Mouse (Mus musculus): ENCODE results near the gene Ern1. TPM values are rescaled to one million over a fixed set of nuclear protein-coding genes. Genes with fewer than 3 reads are reported as not detected.
"Not testable (repeated sequence)": the region's sequence is repeated elsewhere in the genome, so short reads cannot be mapped to it uniquely, and the experiment has no call there.

Gene Ern1
- total RNA-seq, 2 experiments from 2014 or later, result 8.7 to 9.8 TPM

DNA sequence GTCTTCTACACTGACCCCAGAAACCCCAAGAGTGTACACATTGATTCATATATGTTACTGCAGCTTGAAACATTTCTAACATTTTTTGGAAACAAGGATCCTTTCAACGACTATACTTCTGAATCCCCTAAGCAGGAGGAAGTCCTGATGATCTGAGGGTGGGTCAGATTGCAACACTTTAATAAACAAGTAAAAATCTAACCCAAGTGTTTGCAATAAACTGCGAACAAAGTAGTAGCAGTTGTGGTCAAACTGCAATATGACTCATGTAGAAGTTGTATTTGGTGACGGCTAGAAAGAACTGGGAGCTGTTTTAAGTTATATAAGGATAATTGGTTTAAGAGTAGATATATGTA is 7.1 kb downstream of the Ern1 start:
- DNase-seq, result no peak

DNA sequence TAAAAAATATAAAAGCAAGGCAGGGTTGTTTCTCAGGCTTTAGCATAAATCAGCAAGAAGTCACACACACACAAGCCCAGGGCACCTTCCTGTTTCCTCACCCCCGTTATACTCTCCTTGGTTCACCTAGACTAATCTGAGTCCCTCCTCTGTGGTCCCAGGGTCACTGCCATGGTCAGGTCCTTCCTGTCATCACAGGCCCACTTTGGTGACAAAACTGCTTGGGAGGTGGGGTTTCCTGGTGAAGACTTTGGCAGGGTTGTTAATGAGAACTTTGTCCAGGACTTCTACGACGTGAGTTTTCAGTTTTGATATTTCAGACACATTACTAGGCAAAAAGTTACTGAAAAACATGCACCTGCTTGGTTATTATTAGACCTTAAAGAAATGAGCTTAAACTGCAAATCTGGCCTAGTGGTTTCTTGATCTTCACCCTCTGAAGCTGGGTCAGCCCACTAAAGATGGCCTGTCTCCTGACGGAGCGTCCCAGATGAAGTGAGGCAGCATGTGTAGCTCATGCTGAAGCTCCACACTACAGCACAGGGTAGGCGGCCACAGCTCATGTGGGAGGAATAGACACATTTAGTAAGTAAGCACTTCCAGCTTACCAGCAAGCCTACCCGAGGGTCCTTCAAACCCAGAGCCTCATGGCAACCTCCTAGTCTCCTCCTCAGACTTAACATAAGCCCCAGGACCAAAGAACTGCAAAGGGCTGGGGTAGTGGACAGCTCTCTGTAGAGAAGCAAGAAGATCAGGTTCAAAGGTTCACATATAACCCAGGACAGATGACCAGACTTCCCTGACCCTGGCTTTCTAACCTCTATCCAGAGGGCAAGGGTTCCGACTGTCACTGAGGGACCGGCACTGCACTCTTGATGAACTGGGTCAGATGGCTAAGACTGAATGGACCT is 7.8 kb downstream of the Ern1 start:
- DNase-seq, result no peak

DNA sequence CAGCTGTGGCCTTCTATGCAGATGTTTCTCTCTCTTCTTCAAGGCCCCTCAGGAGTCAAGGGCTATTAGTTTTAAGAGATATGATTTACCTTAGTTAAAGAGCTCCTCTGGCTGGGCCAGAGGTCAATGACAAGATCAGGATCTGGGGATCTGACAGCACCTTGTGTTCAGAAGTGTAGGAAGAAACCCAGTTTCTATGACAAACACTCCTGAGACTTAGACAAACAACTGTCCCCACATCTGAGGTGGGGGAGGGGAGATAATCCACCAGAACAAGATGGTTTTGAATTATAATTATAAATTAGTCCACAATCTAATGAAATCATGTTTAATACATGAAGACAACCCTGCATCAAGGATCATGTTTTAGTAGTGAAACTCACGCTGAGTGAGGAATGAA is 8.9 kb downstream of the Ern1 start:
- no peak for DNase-seq

DNA sequence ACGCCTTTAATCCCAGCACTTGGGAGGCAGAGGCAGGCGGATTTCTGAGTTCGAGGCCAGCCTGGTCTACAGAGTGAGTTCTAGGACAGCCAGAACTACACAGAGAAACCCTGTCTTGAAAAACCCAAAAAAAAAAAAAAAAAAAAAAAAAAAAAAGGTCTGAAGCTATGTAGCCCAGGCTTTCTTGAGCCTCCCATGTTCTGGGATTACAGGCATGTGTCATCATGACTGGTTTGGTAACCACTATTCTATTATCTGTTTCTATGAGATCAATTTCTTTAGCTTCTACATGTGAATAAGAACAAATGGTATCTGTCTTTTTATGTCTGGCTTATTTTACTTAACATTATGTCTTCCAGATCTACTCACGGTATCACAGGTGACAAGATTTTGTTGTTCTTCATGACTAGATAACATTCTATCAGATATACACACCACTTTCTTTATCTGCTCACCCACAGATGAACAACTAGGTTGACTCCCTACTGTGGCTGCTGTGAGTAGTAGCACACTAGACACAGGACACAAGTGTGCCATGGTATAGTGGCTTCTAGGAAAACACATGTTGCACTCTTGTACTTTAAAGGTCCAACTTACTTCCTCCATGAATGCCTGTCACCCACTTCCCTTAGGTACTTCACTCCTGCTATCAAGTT is 10.0 kb downstream of the Ern1 start:
- no peak for DNase-seq

DNA sequence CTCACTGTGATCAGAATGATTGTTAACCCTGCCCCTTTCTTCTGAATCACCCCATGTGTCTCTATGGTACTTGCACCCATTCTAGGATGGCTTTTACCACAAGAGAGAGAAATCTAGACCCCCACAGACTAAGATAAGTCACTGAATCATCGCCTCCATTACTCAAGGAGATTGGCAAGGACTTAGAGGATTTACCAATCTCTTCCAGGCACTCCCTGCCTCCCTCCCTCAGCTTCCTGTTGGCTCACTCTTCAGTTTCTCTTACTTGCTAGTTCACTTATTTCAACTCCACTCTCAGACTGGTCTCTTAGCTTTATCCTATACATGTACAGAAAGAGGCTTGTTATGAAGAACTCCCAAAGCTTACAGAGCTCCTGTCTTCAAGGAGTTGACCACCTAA is 12.3 kb downstream of the Ern1 start:
- no peak for DNase-seq

DNA sequence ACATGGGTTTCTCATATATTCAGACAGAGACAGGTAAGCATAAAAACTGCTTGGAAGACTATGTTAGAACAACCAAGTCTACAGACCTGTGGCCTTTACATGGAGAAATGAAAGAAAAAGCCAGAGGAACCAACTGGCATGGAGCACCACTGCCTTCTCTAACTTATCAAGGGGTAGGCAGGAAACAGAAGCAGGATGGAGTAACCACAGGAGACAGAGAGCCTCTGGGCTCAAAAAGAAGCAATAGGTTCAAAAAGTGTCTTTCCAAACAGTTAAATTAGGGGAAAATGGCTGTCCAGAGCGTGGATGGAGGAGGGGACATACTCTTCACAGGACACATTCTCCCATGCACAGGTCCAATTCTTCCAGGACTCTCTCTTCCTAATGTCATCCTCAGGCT is 16.0 kb downstream of the Ern1 start:
- no peak for DNase-seq

DNA sequence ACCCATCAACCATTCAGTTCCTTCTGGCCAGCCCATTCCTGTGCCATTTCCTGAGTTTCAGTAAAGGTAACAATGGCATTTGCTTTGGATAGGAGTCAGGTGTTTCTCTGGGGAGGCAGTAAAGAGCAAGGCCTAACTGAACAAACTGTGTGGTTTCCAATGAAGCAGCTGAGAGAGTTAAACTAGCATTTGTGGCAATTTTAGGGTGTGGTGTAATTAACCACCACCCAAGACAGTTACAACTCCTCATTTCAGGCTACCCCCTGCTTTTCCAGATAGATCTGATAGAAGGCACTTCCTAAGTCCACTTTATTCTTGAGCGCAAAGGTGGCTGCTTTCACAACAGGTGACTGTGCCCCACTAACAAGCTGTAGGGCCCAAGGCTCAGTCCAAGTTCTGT is 19.1 kb downstream of the Ern1 start:
- DNase-seq, result no peak

DNA sequence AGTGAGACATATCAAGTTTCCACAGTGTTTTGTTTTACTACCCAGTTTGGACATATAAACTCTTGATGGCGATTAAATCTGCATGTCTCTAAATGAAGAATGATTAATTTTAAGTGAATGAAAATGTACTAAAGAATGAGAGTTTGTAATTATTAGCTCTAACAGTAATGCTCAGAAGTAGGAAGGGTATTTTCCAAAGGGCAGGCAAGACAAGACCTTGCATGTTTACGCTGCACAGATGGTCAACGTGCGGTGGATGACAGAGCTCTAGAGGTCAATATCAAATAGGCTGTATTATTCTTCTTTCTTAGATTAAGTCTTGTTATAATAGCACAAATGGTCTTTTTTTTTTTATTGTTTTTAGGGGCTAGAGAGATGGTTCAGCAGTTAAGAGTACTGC is 21.7 kb downstream of the Ern1 start:
- DNase-seq, result no peak

DNA sequence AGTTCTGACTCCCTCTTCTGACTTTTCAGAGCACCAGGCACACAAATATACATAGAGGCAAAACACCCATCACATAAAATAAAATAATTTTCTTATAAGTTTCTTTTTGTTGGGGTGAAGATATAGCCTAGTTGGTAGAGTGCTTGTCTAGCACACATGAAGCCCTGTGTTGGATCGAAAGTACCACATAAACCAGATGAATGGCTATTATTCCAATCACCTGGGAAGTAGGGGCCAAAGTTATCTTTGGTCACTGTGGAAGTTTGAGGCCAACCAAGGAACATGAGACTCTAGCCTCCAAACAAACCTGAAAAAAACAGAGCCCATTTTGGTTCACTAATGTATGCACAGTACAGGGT is 22.1 kb downstream of the Ern1 start:
- DNase-seq, result no peak

DNA sequence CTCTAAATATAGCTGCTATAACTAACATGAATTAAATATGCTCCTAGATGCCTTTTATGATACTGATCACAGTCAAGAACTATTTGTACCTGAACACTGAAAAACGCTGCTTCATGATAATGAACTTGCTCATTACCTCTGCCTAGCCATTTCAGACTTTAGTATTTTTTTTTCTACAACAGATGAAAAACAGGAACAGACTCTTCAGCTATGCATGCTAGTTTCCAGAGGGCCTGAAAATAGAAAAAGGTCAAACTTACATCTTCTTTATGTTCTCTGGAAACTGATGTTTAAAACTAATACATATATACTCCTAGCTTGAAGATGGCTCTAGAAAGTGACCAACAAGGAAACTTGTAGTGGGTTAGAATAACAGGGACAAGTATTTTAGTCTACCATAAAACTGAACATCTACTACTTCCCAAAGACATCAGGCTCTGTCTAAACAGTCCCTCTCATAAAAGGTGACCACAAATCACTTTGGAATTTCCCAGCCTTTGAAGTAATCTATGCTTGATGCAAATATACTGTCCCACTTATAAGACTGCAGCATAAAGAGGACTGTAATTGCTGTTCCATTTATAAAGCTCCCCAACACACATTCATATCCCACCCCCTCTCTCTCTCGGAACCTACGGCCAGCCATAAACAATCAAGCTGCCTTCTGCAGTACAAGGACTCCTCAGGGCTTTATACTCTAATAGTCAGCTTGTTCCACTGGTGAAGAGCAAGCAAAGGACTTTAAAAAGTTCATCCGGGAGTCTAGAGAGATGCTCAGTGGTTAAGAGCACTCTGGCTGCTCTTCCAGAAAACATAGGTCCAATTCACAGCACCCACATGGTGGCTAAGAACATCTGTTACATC is 22.7 kb downstream of the Ern1 start:
- no peak for DNase-seq

DNA sequence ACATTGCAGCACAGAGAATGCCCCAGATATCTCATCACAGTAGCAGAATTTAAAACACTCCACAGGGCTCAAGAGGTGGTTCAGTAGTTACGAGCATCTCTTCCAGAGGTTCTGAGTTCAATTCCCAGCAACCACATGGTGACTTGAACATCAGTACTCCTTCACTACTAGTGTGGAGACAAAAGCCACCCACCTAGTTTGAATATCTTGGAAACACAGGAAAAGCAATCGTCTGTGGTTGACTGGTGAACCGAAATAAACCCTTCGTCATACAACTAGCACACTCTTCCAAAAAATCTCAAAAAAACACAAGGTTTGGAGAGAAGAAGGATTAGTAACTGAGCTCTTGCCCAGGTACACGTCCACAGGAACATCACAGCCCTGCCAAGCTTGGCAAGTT is 23.8 kb downstream of the Ern1 start:
- DNase-seq, result no peak

DNA sequence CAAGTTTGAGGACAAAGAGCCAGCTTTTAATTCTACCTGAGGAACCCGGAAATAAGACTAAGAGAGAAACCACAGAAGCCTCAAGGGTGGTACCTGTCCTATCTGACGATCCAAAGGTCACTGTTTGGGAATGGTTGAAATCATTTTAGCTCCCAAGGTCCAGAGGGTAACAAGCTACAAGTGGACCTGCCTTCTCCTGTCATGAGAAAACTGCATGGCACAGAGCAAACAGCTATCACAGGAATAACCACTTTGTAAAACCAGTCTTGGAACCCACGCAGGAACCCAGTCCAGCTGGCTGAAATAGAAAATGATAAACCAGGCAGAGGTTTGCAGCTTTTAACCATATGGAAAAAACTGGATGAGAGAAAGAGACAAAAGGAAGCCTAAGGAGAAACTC is 25.3 kb downstream of the Ern1 start:
- DNase-seq, result no peak

DNA sequence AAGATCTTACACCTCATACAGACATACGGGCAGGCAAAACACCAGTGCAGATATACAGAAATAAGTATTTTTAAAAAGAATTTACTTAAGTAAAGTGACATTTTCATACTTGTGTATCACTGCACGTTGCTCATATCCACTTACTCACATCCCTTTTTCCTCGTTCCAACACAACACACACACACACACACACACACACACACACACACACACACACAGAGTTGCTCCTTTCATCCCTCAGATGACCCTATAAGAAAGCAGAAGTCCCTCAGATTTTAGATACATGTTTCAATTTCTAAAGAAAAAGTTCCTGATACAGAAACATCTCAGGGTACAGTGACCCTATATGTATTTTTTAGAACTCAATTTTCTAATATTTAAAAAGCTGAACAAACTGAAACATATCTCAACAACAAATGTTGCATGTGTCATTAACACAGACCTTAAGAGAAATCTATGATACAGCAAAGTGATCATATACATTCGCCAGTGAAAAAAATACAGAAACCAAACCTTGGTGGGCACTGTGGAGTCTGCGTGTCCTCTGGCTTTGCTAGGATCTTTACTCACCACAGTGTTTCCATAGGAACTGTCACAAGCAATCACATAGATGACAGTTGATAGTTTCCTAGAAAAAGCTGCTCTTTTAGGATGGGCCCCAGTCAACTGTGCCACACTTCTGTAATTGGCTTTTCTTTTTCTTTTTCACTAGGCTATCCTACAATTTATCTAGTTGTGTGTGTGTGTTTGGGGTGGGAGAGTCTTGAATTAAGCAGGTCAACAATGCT is 26.3 kb downstream of the Ern1 start:
- DNase-seq, result no peak

DNA sequence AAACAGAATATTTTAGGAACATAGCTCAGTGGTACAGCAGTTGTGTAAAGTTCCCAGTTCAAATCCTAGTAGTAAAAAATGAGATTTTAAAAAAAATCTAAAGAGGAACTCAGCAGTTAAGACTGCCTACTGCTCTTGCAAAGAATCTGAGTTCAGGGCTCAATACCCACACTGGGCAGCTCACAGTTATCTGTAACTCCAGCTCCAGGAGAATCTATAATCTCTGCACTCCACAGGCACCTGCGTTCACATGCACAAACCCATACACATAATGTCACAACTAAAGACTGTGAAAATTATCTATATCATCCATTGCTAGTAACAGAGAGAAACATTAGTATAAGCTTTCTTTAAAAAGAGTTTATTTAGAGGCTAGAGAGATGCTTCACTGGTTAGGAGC is 27.0 kb downstream of the Ern1 start:
- no peak for DNase-seq

DNA sequence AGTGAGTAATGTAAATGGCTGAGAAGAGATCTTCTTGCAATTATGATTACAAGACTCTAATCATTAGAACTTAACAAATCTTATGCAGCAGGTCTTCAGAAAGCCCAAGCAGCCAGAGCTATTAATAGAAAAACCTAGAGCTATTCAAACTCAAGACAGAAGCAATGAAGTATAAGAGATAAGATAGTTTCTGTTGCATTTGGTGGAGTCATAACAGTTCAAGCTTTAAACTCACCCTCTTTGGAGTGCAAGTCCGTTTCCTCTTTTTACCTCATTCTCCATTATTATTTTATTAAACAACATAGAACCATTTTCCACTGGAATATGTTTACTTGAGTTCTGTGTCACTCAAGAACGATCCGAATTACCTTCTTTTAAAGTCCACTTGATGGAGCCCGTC is 29.1 kb downstream of the Ern1 start:
- DNase-seq, result no peak

DNA sequence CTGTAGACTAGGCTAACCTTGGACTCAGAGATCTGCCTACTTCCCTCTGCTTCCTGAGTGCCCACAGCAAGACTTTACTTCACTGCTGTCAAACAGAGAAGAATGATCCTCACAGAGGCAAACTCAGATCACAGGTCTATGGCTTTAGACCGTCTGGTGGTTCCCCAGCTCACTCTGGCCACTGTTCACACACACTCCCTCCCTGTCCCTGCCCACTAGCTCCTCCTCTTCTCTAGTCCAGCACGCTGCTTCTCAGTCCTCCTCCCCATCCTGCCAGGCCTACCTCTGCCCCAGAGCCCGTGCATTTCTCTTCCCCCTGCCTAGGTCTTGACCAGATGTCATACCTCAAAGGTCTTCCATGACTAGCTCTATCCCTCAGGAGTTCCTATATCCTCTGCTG is 44.0 kb downstream of the Ern1 start:
- no peak for DNase-seq

DNA sequence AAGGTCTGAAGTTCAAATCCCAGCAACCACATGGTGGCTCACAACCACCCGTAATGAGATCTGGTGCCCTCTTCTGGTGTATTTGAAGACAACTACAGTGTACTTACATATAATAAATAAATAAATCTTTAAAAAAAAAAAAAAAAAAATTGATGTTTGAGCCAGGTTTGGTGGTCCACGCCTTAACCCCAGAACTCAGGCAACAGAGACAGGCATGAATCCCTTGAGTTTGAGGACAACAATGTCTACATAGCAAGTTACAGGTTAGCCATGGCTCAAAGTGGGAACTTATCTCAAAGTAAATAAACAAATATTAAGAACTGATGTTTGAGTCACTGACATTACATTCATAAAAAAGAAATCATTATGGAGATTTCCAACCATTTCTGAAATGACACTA is 45.1 kb downstream of the Ern1 start:
- DNase-seq, result not testable (repeated sequence)

DNA sequence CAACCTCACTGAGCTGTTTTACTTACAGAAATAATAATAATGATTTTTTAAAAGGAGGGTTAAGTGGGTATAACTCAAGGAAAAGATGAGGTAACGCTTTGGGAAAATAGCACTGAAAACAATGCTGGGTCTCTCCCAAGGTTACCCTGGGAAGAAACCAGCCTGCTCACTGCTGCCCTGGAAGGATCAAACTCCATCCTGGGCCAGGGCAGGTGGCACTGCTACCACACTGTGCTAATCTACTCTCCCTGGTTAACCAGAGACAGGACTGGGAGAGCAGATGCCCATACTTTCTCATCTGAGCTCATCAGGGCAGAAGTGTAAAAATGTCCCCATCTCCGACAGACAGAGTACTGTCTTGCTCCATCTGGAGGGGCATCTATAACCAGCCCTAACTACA is 47.3 kb downstream of the Ern1 start:
- no peak for DNase-seq

DNA sequence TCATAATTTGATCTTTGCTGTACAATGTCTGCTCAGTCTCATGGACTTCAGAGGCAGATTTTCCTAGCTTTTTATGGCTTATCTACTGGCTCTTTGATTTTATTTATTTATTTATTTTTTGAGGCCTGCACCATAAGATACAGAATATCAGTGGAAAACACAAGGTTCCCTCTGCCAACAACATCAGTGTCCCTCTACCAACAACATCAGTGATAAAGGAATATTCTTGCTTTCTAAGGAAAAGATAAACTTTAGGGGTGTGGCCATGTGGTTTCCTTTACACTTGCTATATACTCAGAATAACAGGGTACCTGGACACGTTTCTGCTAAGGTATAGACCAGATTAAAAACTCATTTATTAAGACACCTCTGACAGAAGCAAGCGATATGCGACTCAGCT is 48.3 kb downstream of the Ern1 start:
- no peak for DNase-seq

DNA sequence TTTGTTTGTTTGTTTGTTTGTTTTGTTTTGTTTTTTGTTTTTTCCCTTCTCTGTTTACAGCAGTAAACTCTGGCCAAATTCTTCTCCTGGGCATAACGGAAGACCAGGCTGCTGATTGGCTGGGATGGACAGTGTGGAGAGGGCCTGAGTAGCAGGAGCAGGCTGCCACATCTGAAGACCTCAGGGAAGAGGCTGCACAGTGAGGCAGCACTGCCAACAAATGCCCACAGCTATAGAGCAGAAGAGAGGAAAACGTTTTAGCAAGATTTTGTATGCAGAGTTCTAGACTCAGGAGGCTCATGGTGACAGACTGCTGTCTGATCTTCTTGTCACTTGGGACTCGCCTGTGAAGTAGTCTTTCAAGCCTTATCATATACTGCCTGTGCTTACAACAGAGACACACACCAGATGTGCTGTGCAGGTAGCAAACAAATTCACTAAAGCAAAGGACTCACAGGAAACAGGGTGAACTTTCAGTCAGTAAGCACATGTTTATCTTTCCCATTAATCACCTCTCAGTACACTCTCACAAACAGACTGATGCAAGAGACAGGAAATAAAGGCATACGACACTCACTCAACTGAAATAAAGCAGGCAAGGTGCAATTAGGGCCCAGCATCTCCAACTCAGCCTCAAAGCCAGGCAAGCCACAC is 49.0 kb downstream of the Ern1 start:
- DNase-seq, result no peak

DNA sequence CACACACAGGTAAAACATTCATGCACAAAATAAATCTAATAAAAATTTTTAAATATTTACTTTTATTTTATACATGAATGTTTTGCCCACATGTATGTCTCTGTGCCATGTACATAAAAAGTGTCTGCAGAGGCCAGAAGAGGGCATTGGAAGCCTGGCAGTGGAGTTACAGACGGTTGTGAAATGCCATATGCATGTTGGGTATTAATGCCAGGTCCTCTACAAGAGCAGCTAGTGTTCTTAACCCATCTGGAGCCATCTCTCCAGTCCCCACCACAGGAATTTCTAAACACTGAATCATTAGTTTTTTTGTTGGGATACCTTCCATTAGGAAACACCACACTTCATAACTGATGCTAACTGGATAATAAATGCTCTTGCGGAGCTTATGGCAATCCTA is 50.1 kb downstream of the Ern1 start:
- DNase-seq, result no peak

DNA sequence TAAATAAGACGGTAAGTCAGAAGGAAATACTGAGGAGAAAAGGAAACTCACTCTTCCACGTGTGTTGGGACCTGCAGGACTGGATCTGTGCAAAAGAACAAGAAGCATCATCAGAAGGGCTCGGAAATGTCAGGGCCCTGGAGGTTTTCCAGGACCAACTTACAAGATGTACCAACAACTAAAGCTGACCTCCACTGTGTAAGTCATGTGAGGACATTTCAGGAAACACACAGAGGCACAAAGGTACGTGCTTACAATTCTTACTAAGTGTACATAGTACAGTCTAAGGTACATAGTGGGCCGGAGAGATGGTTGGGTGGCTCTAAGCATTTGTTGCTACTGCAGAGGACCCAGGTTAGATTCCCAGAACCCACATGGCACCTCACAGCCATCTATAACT is 50.6 kb downstream of the Ern1 start:
- DNase-seq, result no peak

Data from heart, postnatal 4 days (tissue).